Mouse (Mus musculus): ENCODE measurements at regions not wholly inside any gene's neighbourhood (a gene's known extent, or its start where the extent isn't known, plus 50 kb on each side); places are given as distances from the start of the nearest gene placed in this dataset.
A peak's percentile ranks its signal among the peaks of the same experiment; 100 is the strongest.

GRCm38 (mm10) chr10:117434871-117435733 is 55.3 kb upstream of the Cpsf6 start:
- peak; percentile 78 for DNase-seq (ENCODE audit: low spot score)

- DNase-seq (ENCODE audit: low spot score) = no peak
Measured at GRCm38 (mm10) chr10:117434293-117434842, 54.6 kb upstream of the Cpsf6 start.

DNA sequence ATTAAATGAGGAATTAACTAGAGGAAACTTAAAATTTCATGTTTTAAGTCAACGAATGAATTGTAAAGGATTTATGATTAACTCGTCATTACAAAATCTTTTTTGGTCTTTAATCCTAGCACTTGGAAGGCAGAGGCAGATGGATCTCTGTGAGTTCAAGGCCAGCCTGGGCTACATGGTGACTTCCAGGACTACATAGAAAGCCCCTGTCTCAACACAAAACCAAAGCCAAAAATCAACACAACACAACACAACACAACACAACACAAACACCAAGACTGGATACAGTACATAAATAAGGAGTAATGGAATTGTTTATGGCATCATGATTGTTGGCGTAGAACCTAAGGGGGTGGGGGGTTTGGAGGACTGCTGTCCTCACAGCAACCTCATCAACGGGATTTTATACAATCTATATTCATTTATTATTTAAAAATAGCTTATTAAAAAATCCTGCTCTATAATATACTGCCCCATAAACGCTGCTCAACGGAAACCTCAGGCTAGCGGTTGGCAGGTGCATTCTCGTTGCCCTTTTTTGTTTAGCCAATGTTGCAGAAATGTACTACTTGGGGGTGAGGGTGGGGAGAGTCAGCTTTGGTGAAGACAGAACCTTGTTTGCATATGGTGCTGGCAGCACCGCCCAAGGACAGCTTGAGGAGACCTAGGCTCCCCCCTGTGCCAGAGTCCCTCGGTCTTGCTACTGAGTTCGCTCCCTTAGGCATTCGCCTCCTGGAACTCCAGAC is 53.9 kb upstream of the Cpsf6 start:
- DNase-seq (ENCODE audit: low spot score) = no peak

- no peak for DNase-seq (ENCODE audit: low spot score)
Measured at GRCm38 (mm10) chr10:117432871-117433546, 53.2 kb upstream of the Cpsf6 start.

- DNase-seq (ENCODE audit: low spot score) = peak; percentile 58
Measured at GRCm38 (mm10) chr10:117432415-117432814, 52.6 kb upstream of the Cpsf6 start.

GRCm38 (mm10) chr10:117431850-117432249 is 52.0 kb upstream of the Cpsf6 start:
- no peak for DNase-seq (ENCODE audit: low spot score)

DNA sequence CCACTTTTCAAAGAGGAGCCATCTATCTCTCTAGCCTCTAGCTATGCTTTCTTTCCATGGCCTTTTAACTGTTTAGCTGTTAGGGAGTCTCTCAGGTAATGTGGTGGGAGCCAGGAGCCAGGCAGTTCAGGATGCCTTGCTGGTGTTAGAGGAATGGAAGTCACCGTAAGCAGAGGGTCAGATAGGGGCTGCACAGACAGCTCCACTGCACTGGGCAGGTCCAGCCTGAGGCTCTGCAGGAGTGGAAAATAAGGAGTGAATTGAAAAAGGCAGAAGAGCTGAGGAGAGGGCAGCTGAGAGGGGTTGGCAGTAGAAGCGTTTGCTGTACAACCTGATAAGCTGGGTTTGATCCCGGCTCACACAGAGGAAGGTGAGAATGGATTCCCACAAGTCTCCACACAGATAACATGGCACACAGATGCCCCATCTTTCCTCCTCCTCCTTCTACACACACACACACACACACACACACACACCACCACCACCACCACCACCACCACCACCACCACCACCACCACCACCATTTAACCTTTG is 51.3 kb upstream of the Cpsf6 start:
- no peak for DNase-seq (ENCODE audit: low spot score)

DNA sequence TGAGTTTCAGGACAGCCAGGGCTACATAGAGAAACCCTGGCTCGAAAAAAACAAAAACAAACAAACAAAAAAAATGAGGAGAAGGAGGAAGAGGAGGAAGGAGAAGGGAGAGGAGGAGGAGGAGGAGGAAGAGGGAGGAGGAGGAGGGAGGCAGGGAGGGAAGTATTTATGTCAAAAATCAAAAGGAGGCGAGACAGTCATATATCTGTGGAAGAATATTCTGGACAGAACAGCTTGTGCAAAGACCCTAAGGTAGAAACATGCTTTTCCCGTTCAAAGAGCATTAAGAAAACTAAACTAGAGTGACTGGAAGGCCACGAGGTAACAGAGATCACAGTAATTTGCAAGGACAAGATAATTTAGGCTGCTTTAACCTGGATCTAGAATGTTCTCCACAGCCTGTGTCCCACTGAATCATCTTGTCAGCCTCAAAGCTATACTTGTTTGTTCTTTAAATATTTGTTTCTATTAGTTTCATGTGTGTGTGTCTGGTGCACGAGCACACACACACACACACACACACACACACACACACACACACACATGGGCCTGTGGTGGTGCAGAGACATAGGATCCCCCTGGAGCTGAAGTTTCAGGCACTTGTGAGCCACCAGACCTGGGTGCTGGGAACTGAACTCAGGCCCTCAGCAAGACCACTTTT is 50.5 kb upstream of the Cpsf6 start:
- DNase-seq (ENCODE audit: low spot score) = no peak

DNA sequence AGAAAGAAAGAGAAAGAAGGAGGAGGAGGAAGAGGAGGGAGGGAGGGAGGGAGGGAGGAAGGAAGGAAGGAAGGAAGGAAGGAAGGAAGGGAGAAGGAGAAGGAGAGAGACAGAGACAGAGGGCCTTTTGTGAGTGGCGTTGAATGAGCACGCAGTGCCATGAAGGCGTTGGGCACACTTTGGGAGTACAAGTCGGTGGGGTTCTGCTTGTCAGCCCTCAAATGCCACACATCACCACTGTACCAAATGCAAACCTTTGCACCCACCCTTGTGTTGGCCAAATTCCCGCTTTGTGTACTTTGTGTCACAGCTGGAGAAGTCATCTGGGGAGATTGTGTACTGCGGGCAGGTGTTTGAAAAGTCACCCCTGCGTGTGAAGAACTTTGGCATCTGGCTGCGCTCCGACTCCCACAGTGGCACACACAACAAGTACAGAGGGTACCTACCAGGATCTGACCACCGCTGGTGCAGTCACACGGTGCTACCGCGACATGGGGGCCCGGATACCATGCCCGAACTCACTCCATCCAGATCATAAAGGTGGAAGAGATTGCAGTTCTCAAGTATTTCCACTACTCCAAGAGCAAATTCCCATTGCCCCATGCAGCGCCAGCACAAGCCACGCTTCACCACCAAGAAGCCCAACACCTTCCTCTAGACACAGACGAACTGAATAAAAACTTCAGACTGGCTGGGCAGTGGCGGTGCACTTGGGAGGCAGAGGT is 49.8 kb upstream of the Cpsf6 start:
- no peak for DNase-seq (ENCODE audit: low spot score)

Measured in c-Kit-positive CD71-positive TER-119-positive erythroid progenitor cells, embryonic 14.5 days (primary cell).